Mouse (Mus musculus): ENCODE measurements around the gene Trmt112. TPM values are rescaled to one million over a fixed set of nuclear protein-coding genes. Genes with fewer than 3 reads are reported as not detected.
A peak's percentile ranks its signal among the peaks of the same experiment; 100 is the strongest.

Gene Trmt112
- polyA plus RNA-seq, 1 experiment from 2014 or later: 141 TPM

GRCm38 (mm10) chr19:6951994-6952711 is 42.7 kb downstream of the Trmt112 start:
- under 1% methylated on average over 31 of the region's 31 CpGs for WGBS
- no peaks in the 10 kb centered on the region for H3K27me3 ChIP-seq (ENCODE audit: insufficient read depth, low read length)
- peak overlapping the region; percentile 99 for H3K27ac ChIP-seq (ENCODE audit: low read length)
- H3K4me3 ChIP-seq (ENCODE audit: low read length): peak overlapping the region; percentile 64
- H3K4me1 ChIP-seq (ENCODE audit: insufficient read depth, low read length): peaks cover 18% of the 10 kb centered on the region
- peaks cover 34% of the 10 kb centered on the region for H3K36me3 ChIP-seq (ENCODE audit: insufficient read depth, low read length)
- H3K4me2 ChIP-seq (replicated peaks; ENCODE audit: low read depth, low read length): peak overlapping the region; percentile 87
- no peaks in the 10 kb centered on the region for H3K9me3 ChIP-seq (ENCODE audit: low read length)
- peak; percentile 63 for ATAC-seq (ENCODE audit: low FRiP score, low TSS enrichment)
- peak overlapping the region; percentile 81 for H3K9ac ChIP-seq (replicated peaks; ENCODE audit: low read length)

GRCm38 (mm10) chr19:6952712-6953037 is 43.2 kb downstream of the Trmt112 start:
- Histone ChIP-seq H3K9me3 (ENCODE audit: low read length) (no peaks in the 10 kb centered on the region), H3K4me2 (replicated peaks; ENCODE audit: low read depth, low read length) (peak overlapping the region; percentile 87), H3K36me3 (ENCODE audit: insufficient read depth, low read length) (peaks cover 39% of the 10 kb centered on the region), H3K4me1 (ENCODE audit: insufficient read depth, low read length) (peaks cover 18% of the 10 kb centered on the region), H3K27ac (ENCODE audit: low read length) (peak overlapping the region; percentile 99), H3K9ac (replicated peaks; ENCODE audit: low read length) (peak overlapping the region; percentile 81), H3K4me3 (ENCODE audit: low read length) (peak overlapping the region; percentile 64), H3K27me3 (ENCODE audit: insufficient read depth, low read length) (no peaks in the 10 kb centered on the region)
- no peak for ATAC-seq (ENCODE audit: low FRiP score, low TSS enrichment)
- WGBS: 5% methylated on average over 3 of the region's 3 CpGs

- 51% methylated on average over 9 of the region's 9 CpGs for WGBS
These were observed 44.5 kb downstream of the Trmt112 start for GRCm38 (mm10) chr19:6954046-6954445.

DNA sequence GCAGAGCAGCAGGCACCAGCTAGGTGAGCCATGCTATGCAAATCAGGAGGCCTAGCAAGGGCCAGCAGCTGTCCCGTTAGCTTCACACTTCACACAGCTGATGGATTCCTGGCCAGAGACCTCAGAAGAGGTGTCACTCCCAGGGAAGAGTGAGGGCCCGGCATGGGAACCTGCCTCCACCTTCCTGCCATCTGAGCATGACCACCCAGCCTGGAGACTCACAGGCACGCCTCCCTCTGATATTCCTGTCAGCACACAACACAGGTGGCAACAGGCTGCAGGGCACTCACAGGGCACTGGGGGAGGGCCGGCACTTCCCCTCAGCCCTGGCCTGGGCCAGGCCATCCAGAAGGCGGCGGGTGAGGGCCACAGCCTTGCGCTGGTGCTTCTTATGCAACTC is 45.9 kb downstream of the Trmt112 start:
- 80% methylated on average over 7 of the region's 7 CpGs for WGBS
- H3K36me3 ChIP-seq (ENCODE audit: insufficient read depth, low read length): peaks cover 59% of the 10 kb centered on the region

More at GRCm38 (mm10) chr19:6954046-6954445, 44.5 kb downstream of the Trmt112 start:
- Histone ChIP-seq H3K9ac (replicated peaks; ENCODE audit: low read length) (no peak overlapping the region), H3K4me3 (ENCODE audit: low read length) (no peak overlapping the region), H3K36me3 (ENCODE audit: insufficient read depth, low read length) (peaks cover 48% of the 10 kb centered on the region), H3K9me3 (ENCODE audit: low read length) (no peaks in the 10 kb centered on the region), H3K27me3 (ENCODE audit: insufficient read depth, low read length) (no peaks in the 10 kb centered on the region), H3K4me2 (replicated peaks; ENCODE audit: low read depth, low read length) (no peak overlapping the region), H3K4me1 (ENCODE audit: insufficient read depth, low read length) (peaks cover 18% of the 10 kb centered on the region), H3K27ac (ENCODE audit: low read length) (no peak overlapping the region)
- ATAC-seq (ENCODE audit: low FRiP score, low TSS enrichment): no peak

DNA sequence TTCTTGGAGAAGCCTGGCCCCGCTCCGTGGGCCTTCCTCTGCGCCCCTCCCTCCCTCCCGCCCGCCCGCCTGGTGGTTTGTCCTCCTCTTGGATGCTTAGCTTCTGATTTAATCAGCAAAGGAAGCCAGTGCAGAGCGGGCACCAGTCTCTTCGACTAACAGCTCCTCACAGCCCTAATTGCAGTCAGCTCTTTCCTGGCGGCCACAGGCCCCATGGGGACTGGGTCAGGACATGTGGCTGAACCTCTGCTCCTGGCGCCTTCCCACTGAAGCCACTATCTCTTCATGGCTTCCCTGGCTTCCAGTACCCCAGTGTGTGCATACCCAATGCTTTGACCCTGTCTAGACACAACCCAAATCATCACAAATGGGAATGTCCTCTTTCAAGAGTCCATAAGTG is 47.0 kb downstream of the Trmt112 start:
- Histone ChIP-seq H3K4me2 (replicated peaks; ENCODE audit: low read depth, low read length) (no peak overlapping the region), H3K4me3 (ENCODE audit: low read length) (no peak overlapping the region), H3K27ac (ENCODE audit: low read length) (no peak overlapping the region), H3K27me3 (ENCODE audit: insufficient read depth, low read length) (no peaks in the 10 kb centered on the region), H3K36me3 (ENCODE audit: insufficient read depth, low read length) (peaks cover 63% of the 10 kb centered on the region), H3K9me3 (ENCODE audit: low read length) (no peaks in the 10 kb centered on the region), H3K4me1 (ENCODE audit: insufficient read depth, low read length) (peaks cover 12% of the 10 kb centered on the region), H3K9ac (replicated peaks; ENCODE audit: low read length) (no peak overlapping the region)
- ATAC-seq (ENCODE audit: low FRiP score, low TSS enrichment): no peak
- WGBS: 83% methylated on average over 10 of the region's 10 CpGs

More for the DNA sequence above, 45.9 kb downstream of the Trmt112 start:
- Histone ChIP-seq H3K27ac (ENCODE audit: low read length) (no peak overlapping the region), H3K9ac (replicated peaks; ENCODE audit: low read length) (no peak overlapping the region), H3K9me3 (ENCODE audit: low read length) (no peaks in the 10 kb centered on the region), H3K4me3 (ENCODE audit: low read length) (no peak overlapping the region), H3K4me2 (replicated peaks; ENCODE audit: low read depth, low read length) (no peak overlapping the region), H3K4me1 (ENCODE audit: insufficient read depth, low read length) (peaks cover 13% of the 10 kb centered on the region), H3K27me3 (ENCODE audit: insufficient read depth, low read length) (no peaks in the 10 kb centered on the region)
- ATAC-seq (ENCODE audit: low FRiP score, low TSS enrichment): no peak

Small RNAs within 50 kb of the gene (microRNA-seq; reads per million reads assigned to microRNA genes)
- 0.95 reads per million for gene Mir6990

Other genes with a start within 250 kb of the Trmt112 start
- gene Rps6ka4, start 69.1 kb upstream of the Trmt112 start, polyA plus RNA-seq (2015; fragmentation: Nextera tagmentation; extraction: Ambion mirVana): 27.1 and 28.3 TPM in 2 replicates
- gene Ccdc88b, start 51.5 kb upstream of the Trmt112 start, polyA plus RNA-seq (2015; fragmentation: Nextera tagmentation; extraction: Ambion mirVana): 0.74 and 0.75 TPM in 2 replicates
- gene Prdx5, start 408 bp downstream of the Trmt112 start, polyA plus RNA-seq (2015; fragmentation: Nextera tagmentation; extraction: Ambion mirVana): 325 and 350 TPM in 2 replicates
- 18.0 and 19.4 TPM in 2 replicates for gene Esrra, start 12.1 kb downstream of the Trmt112 start, polyA plus RNA-seq (2015; fragmentation: Nextera tagmentation; extraction: Ambion mirVana)
- gene Catsperz, start 15.7 kb downstream of the Trmt112 start, polyA plus RNA-seq (2015; fragmentation: Nextera tagmentation; extraction: Ambion mirVana): 3.4 and 3.7 TPM in 2 replicates
- 0.42 and 0.71 TPM in 2 replicates for gene Kcnk4, start 24.8 kb downstream of the Trmt112 start, polyA plus RNA-seq (2015; fragmentation: Nextera tagmentation; extraction: Ambion mirVana)
- 71.2 and 86.6 TPM in 2 replicates for gene Bad, start 32.2 kb downstream of the Trmt112 start, polyA plus RNA-seq (2015; fragmentation: Nextera tagmentation; extraction: Ambion mirVana)
- 29.5 and 30.4 TPM in 2 replicates for gene Gpr137, start 32.8 kb downstream of the Trmt112 start, polyA plus RNA-seq (2015; fragmentation: Nextera tagmentation; extraction: Ambion mirVana)
- 51.5 and 53.8 TPM in 2 replicates for gene Ppp1r14b, start 65.3 kb downstream of the Trmt112 start, polyA plus RNA-seq (2015; fragmentation: Nextera tagmentation; extraction: Ambion mirVana)
- 44.1 and 48.8 TPM in 2 replicates for gene Plcb3, start 66.8 kb downstream of the Trmt112 start, polyA plus RNA-seq (2015; fragmentation: Nextera tagmentation; extraction: Ambion mirVana)
- 139 and 150 TPM in 2 replicates for gene Fkbp2, start 70.8 kb downstream of the Trmt112 start, polyA plus RNA-seq (2015; fragmentation: Nextera tagmentation; extraction: Ambion mirVana)
- 25.1 and 37.3 TPM in 2 replicates for gene Vegfb, start 78.0 kb downstream of the Trmt112 start, polyA plus RNA-seq (2015; fragmentation: Nextera tagmentation; extraction: Ambion mirVana)
- 26.8 and 27.3 TPM in 2 replicates for gene Dnajc4, start 82.9 kb downstream of the Trmt112 start, polyA plus RNA-seq (2015; fragmentation: Nextera tagmentation; extraction: Ambion mirVana)
- 30.9 and 35.0 TPM in 2 replicates for gene Nudt22, start 86.4 kb downstream of the Trmt112 start, polyA plus RNA-seq (2015; fragmentation: Nextera tagmentation; extraction: Ambion mirVana)
- 12.6 and 13.1 TPM in 2 replicates for gene Trpt1, start 86.4 kb downstream of the Trmt112 start, polyA plus RNA-seq (2015; fragmentation: Nextera tagmentation; extraction: Ambion mirVana)
- 5.7 and 6.4 TPM in 2 replicates for gene Fermt3, start 109.8 kb downstream of the Trmt112 start, polyA plus RNA-seq (2015; fragmentation: Nextera tagmentation; extraction: Ambion mirVana)
- 305 and 314 TPM in 2 replicates for gene Stip1, start 130.3 kb downstream of the Trmt112 start, polyA plus RNA-seq (2015; fragmentation: Nextera tagmentation; extraction: Ambion mirVana)
- 15.6 and 16.4 TPM in 2 replicates for gene Macrod1, start 147.1 kb downstream of the Trmt112 start, polyA plus RNA-seq (2015; fragmentation: Nextera tagmentation; extraction: Ambion mirVana)
- 5.4 and 6.8 TPM in 2 replicates for gene Flrt1, start 196.0 kb downstream of the Trmt112 start, polyA plus RNA-seq (2015; fragmentation: Nextera tagmentation; extraction: Ambion mirVana)

Measured in kidney, embryonic 16.5 days (tissue).